Mouse (Mus musculus) spleen, adult 12 weeks (tissue): ENCODE results near the gene Atp6v0c.
A peak's percentile ranks its signal among the peaks of the same experiment; 100 is the strongest.
"Not testable (repeated sequence)": the region's sequence is repeated elsewhere in the genome, so short reads cannot be mapped to it uniquely, and the experiment has no call there.

ENCODE experiments used
- DNase-seq: peaks from one replicate; pipeline ENCODE4 v3.0.0; 2022; ENCODE audit warnings: low spot score

Gene Atp6v0c

DNA sequence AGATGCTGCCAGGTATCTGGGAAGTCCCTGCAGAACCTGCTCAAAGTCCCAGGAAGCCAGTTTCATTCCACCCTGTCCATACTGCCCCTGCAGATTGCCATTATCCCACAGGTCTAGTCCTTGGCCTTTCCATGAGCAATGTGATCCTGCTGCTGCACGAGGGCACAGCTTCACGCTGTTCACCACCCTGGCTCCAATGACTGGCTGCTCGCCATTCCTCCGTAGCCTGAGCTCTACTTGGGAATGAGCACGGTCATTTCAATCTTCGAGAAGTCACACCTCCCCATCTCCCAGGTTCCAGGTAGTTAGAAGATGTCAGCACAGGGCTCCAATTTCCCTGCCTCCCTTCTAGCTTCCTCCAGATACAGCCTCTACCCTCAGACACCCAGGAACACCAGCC, 12.4 kb downstream of the Atp6v0c start:
- no peak for DNase-seq

- DNase-seq: no peak
Measured at GRCm38 (mm10) chr17:24156394-24156793, 13.1 kb downstream of the Atp6v0c start.

GRCm38 (mm10) chr17:24155742-24156141, 13.8 kb downstream of the Atp6v0c start:
- no peak for DNase-seq

DNA sequence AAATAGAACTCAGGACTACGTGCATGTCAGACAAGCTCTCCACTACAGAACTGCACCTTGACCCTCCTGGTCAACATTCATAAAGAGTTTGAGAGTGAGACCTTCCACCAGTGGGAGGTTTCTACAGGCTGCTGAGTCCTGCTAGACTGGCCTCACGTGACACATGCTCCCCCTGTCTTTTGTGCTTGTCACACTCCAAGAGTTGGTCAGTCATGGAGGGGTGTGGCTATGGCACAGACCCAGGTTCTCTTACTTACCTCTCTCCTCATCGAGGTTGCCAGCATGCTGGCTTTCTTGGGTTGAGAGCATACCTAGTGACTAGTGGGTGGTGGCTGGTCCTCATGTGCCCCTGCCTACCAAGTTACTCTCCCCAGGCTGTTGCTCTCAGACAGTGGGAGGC, 15.0 kb downstream of the Atp6v0c start:
- DNase-seq: no peak

- DNase-seq: peak; percentile 80
Measured at GRCm38 (mm10) chr17:24151890-24152563, 17.5 kb downstream of the Atp6v0c start.

DNA sequence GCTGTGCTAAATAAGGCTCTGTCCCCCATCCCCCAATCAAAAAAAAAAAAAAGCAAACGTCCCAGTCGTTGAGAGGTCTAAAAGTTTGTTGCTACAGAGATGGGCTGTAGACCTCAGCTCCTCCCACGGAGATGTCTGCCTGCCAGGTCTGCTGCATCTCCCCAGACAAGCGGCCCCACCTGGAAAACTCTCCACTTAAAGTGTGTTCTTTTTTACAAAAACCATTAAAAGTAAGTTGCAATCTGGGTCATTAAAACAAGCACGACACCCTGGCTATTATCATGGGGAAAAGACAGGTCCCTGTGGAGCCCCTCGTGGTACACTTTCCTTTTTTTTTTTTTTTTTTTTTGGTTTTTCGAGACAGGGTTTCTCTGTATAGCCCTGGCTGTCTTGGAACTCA, 18.1 kb downstream of the Atp6v0c start:
- DNase-seq: no peak

DNA sequence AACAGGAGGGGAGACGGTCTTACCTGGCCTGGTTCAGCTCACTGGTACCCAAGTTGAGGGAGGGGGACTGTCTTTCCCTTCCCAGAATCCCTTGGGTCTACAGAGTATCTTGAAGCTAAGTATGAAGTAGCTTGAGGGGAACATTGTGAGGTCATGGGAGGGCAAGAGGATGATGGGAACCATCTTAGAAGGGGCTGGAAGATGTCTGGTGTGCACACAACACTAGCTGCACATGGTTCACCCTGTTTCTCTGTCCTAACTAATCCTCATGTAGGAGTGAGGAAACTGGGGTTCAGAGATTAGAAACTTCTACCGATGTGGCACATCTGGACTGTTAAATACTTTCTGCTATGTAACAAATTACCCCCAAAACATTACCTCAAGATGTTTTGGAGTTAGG, 18.7 kb downstream of the Atp6v0c start, which contains the start of gene Pdpk1:
Gene Pdpk1, minus strand, starts transcription at position 101 of the 400 bp plus-strand sequence.
- no peak for DNase-seq

DNA sequence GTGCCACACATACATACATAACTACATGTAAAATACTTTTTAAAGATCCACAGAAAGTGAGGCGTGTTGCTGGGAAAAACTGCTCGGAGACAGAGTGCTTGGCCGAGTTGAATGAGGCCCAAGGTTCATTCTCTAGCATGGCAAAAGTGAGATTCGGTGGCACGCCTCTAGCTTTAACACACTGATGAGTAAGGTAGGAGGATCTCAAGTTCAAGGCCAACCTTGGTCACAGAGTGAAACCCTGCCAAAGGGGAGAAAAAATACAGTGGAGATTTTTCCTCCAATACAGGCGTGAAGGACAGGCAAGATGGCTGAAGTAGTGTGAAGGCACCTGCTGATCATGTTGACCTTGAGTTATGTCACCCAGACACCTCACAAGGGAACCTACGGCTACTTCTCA, 20.1 kb downstream of the Atp6v0c start:
- no peak for DNase-seq

DNA sequence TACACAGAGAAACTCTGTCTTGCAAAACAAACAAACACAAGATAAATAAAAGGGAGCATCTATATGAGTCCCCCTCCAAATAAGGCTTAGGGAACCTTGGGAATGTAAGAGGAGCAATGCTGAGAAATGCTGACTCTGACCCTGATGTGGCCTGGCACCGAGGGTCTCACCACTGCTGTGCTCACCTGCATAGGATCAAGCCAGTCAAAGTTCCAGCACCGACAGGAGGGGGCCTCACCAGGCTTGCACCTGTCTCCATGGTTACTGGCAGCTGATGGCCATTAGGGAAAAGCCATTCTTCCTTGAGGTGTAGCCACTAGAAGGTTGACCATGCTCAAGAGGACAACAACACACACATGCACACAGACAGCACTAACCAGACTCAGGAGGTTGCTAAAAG, 26.6 kb downstream of the Atp6v0c start:
- DNase-seq: no peak

- DNase-seq: peak; percentile 93
Measured at GRCm38 (mm10) chr17:24141425-24141920, 28.0 kb downstream of the Atp6v0c start.

DNA sequence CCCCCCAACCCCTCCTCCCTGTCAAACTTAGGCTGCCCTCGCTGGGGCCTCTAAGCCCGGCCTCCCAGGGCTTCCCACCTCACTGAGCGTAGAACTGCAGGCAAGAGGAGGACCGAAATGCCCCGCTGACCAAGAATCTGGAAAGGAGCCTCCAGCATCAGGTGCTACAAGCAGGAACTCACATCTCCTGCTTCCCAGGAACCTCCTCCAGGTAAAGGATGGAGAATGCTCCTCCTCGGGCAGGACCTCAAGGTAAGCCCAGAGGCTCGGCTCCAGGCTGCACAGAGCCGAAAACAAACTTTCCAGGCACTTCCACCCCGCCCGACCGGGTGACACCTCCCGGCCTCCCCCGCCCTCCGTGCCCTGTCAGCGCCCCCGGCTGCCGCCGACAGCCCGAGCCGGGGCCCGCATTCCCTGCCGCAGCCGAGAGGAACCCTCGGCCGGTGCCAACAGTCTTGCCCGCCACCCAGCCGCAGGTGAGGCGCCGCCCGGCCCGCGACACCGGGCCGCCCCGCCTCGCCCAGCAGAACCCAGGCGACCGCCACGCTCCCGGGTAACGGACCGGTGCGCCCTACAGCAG, 28.6 kb downstream of the Atp6v0c start:
- DNase-seq: peak; percentile 19

DNA sequence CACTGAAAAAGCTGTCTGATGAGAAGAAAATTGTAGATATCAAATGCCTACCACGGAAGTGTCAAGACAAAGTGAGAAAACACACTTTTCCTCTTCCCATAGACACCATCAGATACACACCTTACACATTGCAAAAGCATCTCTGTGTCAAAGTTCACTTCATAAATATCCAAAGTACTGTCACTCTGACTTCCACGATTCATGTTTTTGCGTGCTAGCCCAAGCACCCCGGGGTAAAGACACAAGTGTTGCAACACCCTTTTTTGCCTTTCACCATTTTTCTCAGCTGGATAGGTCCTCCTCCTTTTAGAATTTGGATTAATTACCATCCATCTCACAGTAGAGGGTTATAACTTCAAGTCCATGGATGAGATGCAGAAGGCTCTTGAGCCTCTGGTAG, 29.5 kb downstream of the Atp6v0c start:
- no peak for DNase-seq

- no peak for DNase-seq
Measured at GRCm38 (mm10) chr17:24139256-24139655, 30.2 kb downstream of the Atp6v0c start.

GRCm38 (mm10) chr17:24137226-24137880, 32.1 kb downstream of the Atp6v0c start:
- no peak for DNase-seq

DNA sequence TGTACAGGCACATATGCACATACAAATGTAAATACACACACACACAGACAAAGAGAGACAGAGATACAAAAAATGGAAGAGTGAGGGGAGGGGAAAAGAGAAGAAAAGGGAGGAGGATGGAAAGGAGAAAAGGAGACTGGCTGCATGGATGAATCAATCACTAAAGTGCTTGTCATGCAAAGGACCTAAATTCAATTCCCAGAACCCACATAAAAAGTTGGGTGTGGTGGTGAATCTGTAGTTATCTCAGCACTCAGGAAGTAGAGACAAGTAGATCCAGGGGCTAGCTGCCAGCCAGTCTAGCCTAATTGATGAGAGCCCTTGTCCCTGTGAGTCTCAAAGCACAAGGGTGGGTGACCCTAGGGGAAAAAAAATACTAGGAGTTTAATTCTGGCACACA, 35.4 kb downstream of the Atp6v0c start:
- DNase-seq: no peak

DNA sequence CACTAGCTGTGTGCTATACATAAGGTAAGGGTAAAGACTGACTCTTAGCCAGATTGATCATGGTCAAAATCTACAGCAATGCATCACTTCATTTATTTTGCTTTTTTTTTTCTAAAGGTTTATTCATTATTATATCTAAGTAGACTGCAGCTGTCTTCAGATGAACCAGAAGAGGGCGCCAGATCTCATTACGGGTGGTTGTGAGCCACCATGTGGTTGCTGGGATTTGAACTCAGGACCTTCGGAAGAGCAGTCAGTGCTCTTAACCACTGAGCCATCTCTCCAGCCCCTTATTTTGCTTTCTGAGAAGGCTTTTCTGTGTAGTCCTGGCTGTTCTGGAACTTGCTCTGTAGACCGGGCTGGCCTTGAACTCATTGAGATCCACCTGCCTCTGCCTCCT, 36.6 kb downstream of the Atp6v0c start:
- not testable (repeated sequence) for DNase-seq

DNA sequence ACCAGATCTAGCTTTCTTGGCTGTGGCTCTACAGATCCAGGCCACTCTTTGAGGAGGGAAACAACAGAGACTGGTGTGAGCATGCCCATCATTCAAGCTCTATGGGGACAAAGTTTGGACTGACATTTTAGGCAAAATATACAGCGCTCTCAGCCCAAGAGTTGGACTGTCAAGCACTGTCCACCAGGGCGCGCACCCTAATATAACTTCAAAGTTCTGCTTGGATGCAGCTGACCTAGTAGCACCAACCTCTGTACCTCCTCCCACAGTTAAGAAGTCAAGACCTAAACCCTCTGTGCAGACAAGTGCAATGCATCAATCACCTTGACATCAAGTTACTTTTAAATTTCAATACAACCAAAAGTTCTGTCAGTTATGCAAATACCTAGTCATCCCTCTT, 37.9 kb downstream of the Atp6v0c start:
- no peak for DNase-seq

DNA sequence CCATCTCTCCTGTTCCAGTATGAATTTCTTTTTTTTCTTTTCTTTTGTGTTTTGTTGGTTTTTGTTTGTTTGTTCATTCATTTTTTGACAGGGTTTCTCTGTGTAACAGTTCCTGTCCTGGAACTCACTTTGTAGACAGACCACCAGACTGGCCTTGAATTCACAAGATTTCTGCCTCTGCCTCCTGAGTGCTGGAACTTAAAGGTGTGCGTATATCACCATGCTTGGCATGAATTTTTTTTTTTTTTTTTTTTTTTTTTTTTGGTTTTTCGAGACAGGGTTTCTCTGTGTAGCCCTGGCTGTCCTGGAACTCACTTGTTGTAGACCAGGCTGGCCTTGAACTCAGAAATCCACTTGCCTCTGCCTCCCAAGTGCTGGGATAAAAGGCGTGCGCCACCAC, 40.3 kb downstream of the Atp6v0c start:
- DNase-seq: not testable (repeated sequence)

DNA sequence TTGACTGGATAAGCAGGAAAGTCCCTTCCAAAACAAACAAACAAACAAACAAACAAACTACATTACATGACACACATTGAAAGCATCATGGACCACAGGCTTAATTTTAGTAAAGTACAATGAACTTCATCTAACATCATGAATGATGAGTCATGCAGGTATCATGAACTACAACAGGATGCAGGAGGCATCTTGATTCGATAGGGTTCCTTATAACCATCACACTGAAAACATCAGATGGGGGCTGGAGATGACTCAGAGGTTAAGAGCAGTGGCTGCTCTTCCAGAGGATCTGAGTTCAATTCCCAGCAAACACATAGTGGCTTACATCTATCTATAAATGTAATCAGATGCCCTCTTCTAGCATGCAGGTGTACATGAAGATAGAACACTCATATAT, 41.9 kb downstream of the Atp6v0c start:
- no peak for DNase-seq

DNA sequence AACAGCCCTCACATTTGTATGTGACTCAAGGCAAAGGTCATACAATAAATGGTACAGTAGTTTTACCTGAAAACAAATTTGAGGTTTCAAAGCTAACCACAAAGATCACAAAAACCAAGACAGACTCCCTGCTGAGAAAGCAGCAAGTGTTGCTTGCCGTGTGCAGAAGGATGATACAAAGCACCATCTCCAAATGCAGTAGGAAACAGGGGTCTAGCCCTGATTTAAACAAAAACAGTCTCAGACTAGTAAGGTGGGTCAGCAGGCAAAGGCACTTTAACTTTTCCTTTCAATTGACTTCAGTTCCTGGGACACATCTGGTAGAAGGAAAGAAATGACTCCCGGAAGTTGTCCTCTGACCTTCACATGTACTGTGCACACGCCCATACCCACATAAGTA, 42.7 kb downstream of the Atp6v0c start:
- no peak for DNase-seq

GRCm38 (mm10) chr17:24119446-24119845, 50.1 kb downstream of the Atp6v0c start:
- DNase-seq: no peak
